In the genomic region with DNA sequence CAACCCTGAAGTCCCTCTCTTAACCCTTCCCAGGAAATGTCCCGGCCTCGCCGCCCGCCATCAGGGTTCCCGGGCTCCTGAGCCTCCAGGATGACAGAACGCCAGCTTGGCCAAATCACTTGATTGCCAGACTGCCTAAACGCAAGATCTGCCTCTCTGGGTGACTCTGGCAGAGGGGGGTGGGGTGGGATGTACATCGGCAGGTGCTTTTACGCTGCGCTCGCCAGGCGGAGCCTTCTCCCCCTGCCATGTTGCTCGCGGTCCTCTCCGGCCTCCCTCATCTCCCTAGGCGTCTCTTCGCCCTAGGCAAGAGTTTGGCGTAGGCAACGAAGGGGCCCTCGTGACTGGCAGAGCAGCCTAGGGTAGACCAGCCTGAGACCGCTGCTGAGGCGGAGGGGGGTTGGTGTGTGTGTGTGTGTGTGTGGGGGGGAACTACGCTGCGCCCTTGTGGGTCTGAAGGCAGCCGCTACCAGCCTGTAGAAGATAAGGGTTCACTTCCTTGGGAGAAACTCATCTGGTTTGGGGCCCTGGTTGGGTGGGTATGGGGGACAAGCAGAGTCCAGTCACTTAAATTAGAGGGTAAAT, we compare ENCODE assay signal across 11 mouse cellular contexts. TPM values are rescaled to one million over a fixed set of nuclear protein-coding genes. Genes with fewer than 3 reads are reported as not detected.
DNase-seq lines count a peak whose midpoint lies in the region; ATAC-seq and TF ChIP-seq lines count a peak whose summit lies in the region.
"Had no signal": no experiment of that assay in that cellular context is flagged by ENCODE, and none has a peak within 500 bp of the region (broad histone marks: within the 10 kb centered on the region; RNA-seq: fewer than 3 reads in every experiment).

No protein-coding gene starts in this region.

- H3K4me1 ChIP-seq in E14TG2a.4 (replicated peaks; ENCODE audit: low read depth, low read length): peaks cover 49% of the 10 kb centered on the region
- H3K4me1 ChIP-seq in hindbrain, embryonic 10.5 days (replicated peaks): peaks cover 46% of the 10 kb centered on the region
- peaks cover 14% of the 10 kb centered on the region; the same call in 1 of the 2 replicates for H3K4me1 ChIP-seq in midbrain, embryonic 11.5 days (ENCODE audit: control insufficient read depth, insufficient read depth, low read length)

- peak overlapping the region; percentile 84 for H3K4me2 ChIP-seq in midbrain, embryonic 11.5 days

- DNase-seq in cerebellum, adult 9-10 months: peak; percentile 30
- peak; percentile 42 for DNase-seq in hindbrain, embryonic 10.5 days (ENCODE audit: low spot score)
- DNase-seq in midbrain, embryonic 11.5 days (ENCODE audit: low spot score, missing footprints): peak; percentile 92
- no peak for DNase-seq in testis, postnatal 14 days (ENCODE audit: low spot score)
- DNase-seq in gastrocnemius, postnatal 4 days (ENCODE audit: low spot score in 2 of 2): no peak
- DNase-seq in spleen, postnatal 14 days (ENCODE audit: low spot score in 2 of 2): no peak
- DNase-seq in kidney, adult 11 months: no peak

- ATAC-seq in midbrain, embryonic 11.5 days (ENCODE audit: low FRiP score): peak; percentile 12; the same call in 1 of the 2 replicates
- ATAC-seq: Patski had no signal

- H3K9me3 ChIP-seq in E14TG2a.4 (ENCODE audit: low read length): no peaks in the 10 kb centered on the region
- no peaks in the 10 kb centered on the region for H3K9me3 ChIP-seq in hindbrain, embryonic 10.5 days
- H3K9me3 ChIP-seq in midbrain, embryonic 11.5 days (ENCODE audit: control insufficient read depth, low read length): no peaks in the 10 kb centered on the region

- TF ChIP-seq CTCF in E14TG2a.4 (conservative IDR thresholded peaks at IDR 0.05; ENCODE audit: low read length): no peak

- WGBS in hindbrain, embryonic 10.5 days: 4% methylated on average over 25 of the region's 25 CpGs
- WGBS in midbrain, embryonic 11.5 days: 2% methylated on average over 25 of the region's 25 CpGs

- no peak overlapping the region; the same call in 1 of the 2 replicates for H3K9ac ChIP-seq in midbrain, embryonic 11.5 days (ENCODE audit: low read length)

- peaks cover 66% of the 10 kb centered on the region for H3K27me3 ChIP-seq in E14TG2a.4 (ENCODE audit: insufficient read depth, low read length)
- peaks cover 87% of the 10 kb centered on the region for H3K27me3 ChIP-seq in hindbrain, embryonic 10.5 days (ENCODE audit: insufficient read depth, poor library complexity, severe bottlenecking)
- peaks cover 44% of the 10 kb centered on the region for H3K27me3 ChIP-seq in midbrain, embryonic 11.5 days (ENCODE audit: control insufficient read depth, insufficient read depth, low read length)
- H3K27me3 ChIP-seq: Patski had no signal

- H3K36me3 ChIP-seq in E14TG2a.4 (ENCODE audit: insufficient read depth, low read length): no peaks in the 10 kb centered on the region
- no peaks in the 10 kb centered on the region for H3K36me3 ChIP-seq in hindbrain, embryonic 10.5 days
- no peaks in the 10 kb centered on the region for H3K36me3 ChIP-seq in midbrain, embryonic 11.5 days (ENCODE audit: control insufficient read depth, insufficient read depth, low read length)

- peak overlapping the region; percentile 66; the same call in 1 of the 2 replicates for H3K4me3 ChIP-seq in E14TG2a.4 (replicated peaks; ENCODE audit: low read length)
- peak overlapping the region; percentile 74 for H3K4me3 ChIP-seq in hindbrain, embryonic 10.5 days
- H3K4me3 ChIP-seq in midbrain, embryonic 11.5 days (ENCODE audit: low read depth, low read length): peak overlapping the region; percentile 14; the same call in 1 of the 2 replicates
- H3K4me3 ChIP-seq: erythroblast, embryonic 14.5 days had no signal

- peak overlapping the region; percentile 74 for H3K27ac ChIP-seq in hindbrain, embryonic 10.5 days
- no peak overlapping the region for H3K27ac ChIP-seq in midbrain, embryonic 11.5 days (ENCODE audit: low read depth, low read length)

RNA-seq across cellular contexts. Expression of a gene that starts 1.1 kb away (rescaled TPM):
- 1.2 and 2.4 TPM in 2 replicates for polyA plus RNA-seq in hindbrain, embryonic 10.5 days (2016; fragmentation: Nextera tagmentation; extraction: Ambion mirVana)
- 1.6 and 1.8 TPM in 2 replicates for polyA plus RNA-seq in midbrain, embryonic 11.5 days (2014; fragmentation: Nextera tagmentation; extraction: Ambion mirVana)
- under 1 TPM; 0.36 to 0.52 TPM for total RNA-seq in gastrocnemius, postnatal 4 days (2021)
- polyA plus RNA-seq: erythroblast, embryonic 14.5 days had no signal

RNA-seq across cellular contexts. Expression of a gene that starts 15.8 kb away (rescaled TPM):
- 1.0 and 1.1 TPM in 2 replicates for polyA plus RNA-seq in hindbrain, embryonic 10.5 days (2016; fragmentation: Nextera tagmentation; extraction: Ambion mirVana)
- 0.75 and 0.99 TPM in 2 replicates for polyA plus RNA-seq in midbrain, embryonic 11.5 days (2014; fragmentation: Nextera tagmentation; extraction: Ambion mirVana)
- not detected for total RNA-seq in gastrocnemius, postnatal 4 days (2021)
- polyA plus RNA-seq: erythroblast, embryonic 14.5 days; large intestine, adult 2 months; Patski had no signal

Comparison
In these comparisons a context has a peak if more than half of its experiments do, and no peak if none do; other contexts are left out.
1. H3K4me3 ChIP-seq: peak in every context shown above with its lines; median percentile 74 in hindbrain, embryonic 10.5 days; 66 in E14TG2a.4; 14 in midbrain, embryonic 11.5 days.
2. DNase-seq: peak in cerebellum, adult 9-10 months (single experiment), hindbrain, embryonic 10.5 days (single experiment) and midbrain, embryonic 11.5 days (single experiment); none in testis, postnatal 14 days (single experiment), gastrocnemius, postnatal 4 days (0 of 2), spleen, postnatal 14 days (0 of 2) and kidney, adult 11 months (single experiment).